Mouse (Mus musculus): Measurements from ENCODE around the gene Psmc3. TPM values are rescaled to one million over a fixed set of nuclear protein-coding genes. Genes with fewer than 3 reads are reported as not detected.

The Psmc3 gene
- polyA plus RNA-seq, 1 experiment = 148 TPM

DNA sequence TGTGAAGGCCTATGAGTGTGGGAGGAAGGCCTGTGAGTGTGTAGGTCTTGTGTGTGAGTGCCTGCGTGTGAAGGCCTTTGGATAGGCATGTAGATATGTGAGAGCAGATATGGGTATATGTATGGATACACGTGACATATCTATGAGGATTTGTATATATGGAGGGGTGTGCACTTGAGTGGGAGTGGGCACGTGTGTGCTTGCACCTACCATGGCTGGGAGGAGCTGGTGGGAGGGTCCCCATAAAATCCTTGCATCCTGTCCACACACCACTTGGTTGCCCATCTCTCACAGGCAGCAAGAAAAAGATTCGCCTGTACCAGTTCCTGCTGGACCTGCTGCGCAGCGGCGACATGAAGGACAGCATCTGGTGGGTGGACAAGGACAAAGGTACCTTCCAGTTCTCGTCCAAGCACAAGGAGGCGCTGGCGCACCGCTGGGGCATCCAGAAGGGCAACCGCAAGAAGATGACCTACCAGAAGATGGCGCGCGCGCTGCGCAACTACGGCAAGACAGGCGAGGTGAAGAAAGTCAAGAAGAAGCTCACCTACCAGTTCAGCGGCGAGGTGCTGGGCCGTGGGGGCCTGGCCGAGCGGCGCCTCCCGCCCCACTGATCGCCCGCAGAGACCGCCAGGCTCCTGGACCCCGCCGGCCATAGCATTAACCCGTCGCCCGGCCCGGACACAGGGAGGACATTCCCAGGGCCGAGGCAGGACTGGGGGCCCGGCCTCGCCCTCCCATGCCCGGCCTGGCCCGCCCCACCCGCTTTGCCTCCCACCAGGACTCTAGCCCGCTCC, 61.2 kb downstream of the Psmc3 start:
- no peak for TF ChIP-seq GATA1 (IDR thresholded peaks at IDR 0.05; ENCODE audit: low read length)

DNA sequence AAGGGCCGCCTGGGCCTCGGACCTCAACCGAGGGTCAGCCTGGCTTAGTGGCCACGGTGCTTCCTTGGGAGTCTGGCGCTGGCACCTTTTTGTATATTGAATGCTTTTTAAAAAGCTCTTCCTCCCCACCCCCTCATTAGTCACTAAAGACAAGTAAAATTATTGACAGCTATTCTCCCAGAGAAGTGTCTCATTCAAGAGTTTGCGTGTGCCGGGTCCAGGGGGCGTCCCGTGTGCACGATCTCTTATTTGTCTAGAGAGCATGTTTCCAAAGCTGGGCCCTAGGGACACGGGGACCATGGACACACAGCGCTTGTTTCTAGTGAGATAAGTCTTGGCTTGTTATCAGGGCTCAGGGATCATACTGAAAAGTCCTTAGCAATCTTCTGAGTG, 61.8 kb downstream of the Psmc3 start:
- no peak for TF ChIP-seq GATA1 (IDR thresholded peaks at IDR 0.05; ENCODE audit: low read length)

Other genes with a start within 250 kb of the Psmc3 start
- gene Mtch2, start 206.9 kb upstream of the Psmc3 start, polyA plus RNA-seq (2012) = 13.0 and 13.3 TPM in 2 replicates
- gene C1qtnf4, start 168.1 kb upstream of the Psmc3 start, polyA plus RNA-seq (2012) = not detected in 2 replicates
- gene Kbtbd4, start 149.3 kb upstream of the Psmc3 start, polyA plus RNA-seq (2012) = 1.7 and 6.2 TPM in 2 replicates
- gene Ndufs3, start 149.2 kb upstream of the Psmc3 start, polyA plus RNA-seq (2012) = 95.4 and 142 TPM in 2 replicates
- 93.9 and 99.3 TPM in 2 replicates for gene Celf1, start 113.6 kb upstream of the Psmc3 start, polyA plus RNA-seq (2012)
- gene Rapsn, start 18.4 kb upstream of the Psmc3 start, polyA plus RNA-seq (2012) = 0.37 and 0.69 TPM in 2 replicates
- 8.1 and 11.5 TPM in 2 replicates for gene Slc39a13, start 16.4 kb downstream of the Psmc3 start, polyA plus RNA-seq (2012)
- 33.1 and 50.9 TPM in 2 replicates for gene Spi1, start 28.4 kb downstream of the Psmc3 start, polyA plus RNA-seq (2012)
- gene Mybpc3, start 64.1 kb downstream of the Psmc3 start, polyA plus RNA-seq (2012) = not detected in 2 replicates
- gene Madd, start 129.8 kb downstream of the Psmc3 start, polyA plus RNA-seq (2012) = 11.5 and 12.1 TPM in 2 replicates
- 0.27 and 0.56 TPM in 2 replicates for gene Nr1h3, start 148.8 kb downstream of the Psmc3 start, polyA plus RNA-seq (2012)
- gene Acp2, start 148.9 kb downstream of the Psmc3 start, polyA plus RNA-seq (2012) = 2.7 and 6.7 TPM in 2 replicates
- 0.79 and 1.1 TPM in 2 replicates for gene Ddb2, start 183.0 kb downstream of the Psmc3 start, polyA plus RNA-seq (2012)
- gene Pacsin3, start 201.9 kb downstream of the Psmc3 start, polyA plus RNA-seq (2012) = 0.45 and 0.52 TPM in 2 replicates
- 54.8 and 58.0 TPM in 2 replicates for gene Arfgap2, start 211.0 kb downstream of the Psmc3 start, polyA plus RNA-seq (2012)

All from G1E-ER4 (cell line).